Mouse (Mus musculus): Measurements from ENCODE around the gene Gm42674.

- TF ChIP-seq CTCF (IDR thresholded peaks at IDR 0.05; ENCODE audit: low read depth): peak; percentile 83
- TF ChIP-seq EP300 (IDR thresholded peaks at IDR 0.05; ENCODE audit: low read depth): no peak
Observed at GRCm38 (mm10) chr3:90639511-90640154, 37.9 kb downstream of the Gm42674 start.
